Mouse (Mus musculus) adrenal gland, postnatal 25 days (tissue): ENCODE data around the gene Nrarp. TPM values are rescaled to one million over a fixed set of nuclear protein-coding genes. Genes with fewer than 3 reads are reported as not detected.

Experiments
- DNase-seq: peaks from one replicate; pipeline ENCODE4 v3.0.0; 2021; ENCODE audit warnings: mixed read lengths
- total RNA-seq: library from RNA; stranded (reverse); gene quantifications from 2 replicates; pipeline ENCODE4 v1.2.3, GENCODE M21; 2021

The Nrarp gene
- total RNA-seq, 1 experiment from 2014 or later: 4.0 TPM

DNA sequence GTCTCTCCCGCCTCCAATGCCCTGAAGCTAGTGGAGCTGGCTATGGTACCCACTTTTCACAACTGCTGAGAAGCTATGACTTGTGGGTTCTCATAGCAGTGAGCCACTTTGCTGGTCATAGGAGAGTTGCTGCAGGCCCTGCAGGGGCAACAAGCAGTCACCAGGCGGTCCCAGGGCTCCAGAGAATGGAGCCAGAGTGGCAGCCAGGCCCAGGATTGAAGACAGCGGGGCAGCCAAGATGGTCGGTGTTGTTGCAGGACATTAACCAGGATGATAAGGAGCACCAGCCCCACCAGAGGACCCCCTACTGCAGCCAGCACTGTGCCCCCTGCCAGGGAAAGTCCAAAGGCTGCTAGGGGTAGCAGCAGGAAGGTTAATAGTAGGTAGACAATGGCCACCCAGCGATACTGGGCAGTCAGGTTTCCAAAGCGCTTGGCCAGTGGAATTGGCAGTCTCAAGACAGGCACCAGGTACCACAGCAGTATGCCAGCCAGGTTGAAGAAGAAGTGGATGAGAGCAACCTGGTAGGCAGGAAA, 48.5 kb downstream of the Nrarp start:
- no peak for DNase-seq

DNA sequence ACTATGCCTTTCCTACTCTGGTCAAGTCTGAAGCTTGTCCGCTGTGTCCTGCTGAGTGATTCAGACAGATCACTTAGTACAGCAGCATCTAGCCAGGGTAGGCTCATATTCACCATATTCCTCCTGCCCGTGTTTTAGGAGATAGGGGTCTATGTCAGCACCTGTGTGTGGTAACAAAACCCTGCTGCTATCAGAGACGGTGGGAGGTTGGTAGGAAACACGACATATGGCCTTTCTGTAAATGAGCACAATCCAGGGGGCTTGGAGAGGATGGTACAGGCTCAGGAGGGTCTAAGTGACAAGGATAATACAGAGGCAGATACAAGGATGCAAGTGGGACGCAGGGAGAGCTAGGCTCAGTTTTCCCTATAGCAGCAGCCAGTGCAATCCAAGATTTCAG, 49.0 kb downstream of the Nrarp start:
- DNase-seq: no peak

DNA sequence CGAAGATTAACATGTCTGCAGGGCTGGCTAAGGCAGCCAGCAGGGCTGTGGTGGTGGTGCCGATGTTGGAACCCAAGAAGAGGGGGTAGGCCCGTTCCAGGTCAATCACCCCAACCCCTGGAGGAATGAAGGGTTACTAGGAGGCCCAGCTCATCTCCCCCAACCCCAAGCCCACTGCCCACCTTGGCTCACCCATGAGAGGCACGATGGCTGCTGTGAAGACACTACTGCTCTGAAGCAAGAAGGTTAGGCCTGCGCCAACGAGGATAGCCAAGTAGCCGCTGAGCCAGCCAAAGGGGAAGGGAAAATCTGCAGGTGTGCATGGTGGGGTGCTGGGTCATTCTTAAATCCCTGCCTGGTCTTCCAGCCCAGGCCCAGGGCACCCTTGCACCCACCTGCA, 50.0 kb downstream of the Nrarp start:
- no peak for DNase-seq

DNA sequence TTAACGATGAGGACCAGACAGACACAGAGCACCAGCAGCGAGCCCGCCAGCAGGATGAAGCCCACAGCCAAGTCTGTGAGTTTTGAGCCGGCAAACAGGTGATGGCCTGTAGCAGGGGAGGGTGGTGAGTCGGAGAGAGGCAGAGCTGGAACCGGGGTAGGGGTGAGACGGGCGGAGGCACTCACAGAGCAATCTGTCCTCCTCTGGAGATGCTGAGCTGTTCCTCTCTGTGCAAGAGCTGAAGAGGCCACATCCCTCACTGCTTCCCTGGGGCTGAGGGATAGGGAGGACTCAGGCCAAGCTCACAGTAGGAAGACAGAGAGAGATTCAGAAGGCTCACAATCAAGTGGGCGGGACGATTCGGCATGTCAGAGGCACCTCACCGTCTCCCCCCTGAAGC, 50.5 kb downstream of the Nrarp start:
- no peak for DNase-seq

Other genes with a start within 250 kb of the Nrarp start
- gene Arrdc1, start 245.5 kb upstream of the Nrarp start, total RNA-seq: 16.2 and 26.4 TPM in 2 replicates
- 21.3 and 26.6 TPM in 2 replicates for gene Zmynd19, start 231.0 kb upstream of the Nrarp start, total RNA-seq
- gene Dph7, start 218.4 kb upstream of the Nrarp start, total RNA-seq: 9.6 and 15.5 TPM in 2 replicates
- gene Mrpl41, start 205.7 kb upstream of the Nrarp start, total RNA-seq: 87.6 and 101 TPM in 2 replicates
- 74.0 and 81.1 TPM in 2 replicates for gene Pnpla7, start 204.7 kb upstream of the Nrarp start, total RNA-seq
- 49.8 and 51.3 TPM in 2 replicates for gene Nsmf, start 126.4 kb upstream of the Nrarp start, total RNA-seq
- gene Entpd8, start 100.5 kb upstream of the Nrarp start, total RNA-seq: 2.1 TPM in 1 of 2 replicates, not detected in the other
- not detected in 2 replicates for gene Noxa1, start 85.6 kb upstream of the Nrarp start, total RNA-seq
- 28.1 and 33.9 TPM in 2 replicates for gene Tor4a, start 16.1 kb downstream of the Nrarp start, total RNA-seq
- 61.8 and 66.9 TPM in 2 replicates for gene Nelfb, start 30.7 kb downstream of the Nrarp start, total RNA-seq
- gene Stpg3, start 33.9 kb downstream of the Nrarp start, total RNA-seq: not detected in 2 replicates
- 0.46 TPM in 1 of 2 replicates, not detected in the other for gene Fam166a, start 38.0 kb downstream of the Nrarp start, total RNA-seq
- 247 and 303 TPM in 2 replicates for gene Tubb4b, start 43.9 kb downstream of the Nrarp start, total RNA-seq
- gene Slc34a3, start 53.6 kb downstream of the Nrarp start, total RNA-seq: not detected in 2 replicates
- not detected in 2 replicates for gene Rnf224, start 56.0 kb downstream of the Nrarp start, total RNA-seq
- 7.4 and 7.9 TPM in 2 replicates for gene Rnf208, start 61.5 kb downstream of the Nrarp start, total RNA-seq
- not detected in 2 replicates for gene Cysrt1, start 61.7 kb downstream of the Nrarp start, total RNA-seq
- 3.5 and 8.1 TPM in 2 replicates for gene AL732309.1, start 66.1 kb downstream of the Nrarp start, total RNA-seq
- 32.3 and 48.8 TPM in 2 replicates for gene Tmem203, start 74.7 kb downstream of the Nrarp start, total RNA-seq
- 10.0 and 10.7 TPM in 2 replicates for gene Tprn, start 81.9 kb downstream of the Nrarp start, total RNA-seq
- gene Ssna1, start 91.7 kb downstream of the Nrarp start, total RNA-seq: 35.1 and 47.7 TPM in 2 replicates
- gene Anapc2, start 91.7 kb downstream of the Nrarp start, total RNA-seq: 70.9 and 95.1 TPM in 2 replicates
- gene Tmem210, start 107.4 kb downstream of the Nrarp start, total RNA-seq: not detected in 2 replicates
- not detected in 2 replicates for gene Lrrc26, start 109.2 kb downstream of the Nrarp start, total RNA-seq
- gene Grin1, start 138.4 kb downstream of the Nrarp start, total RNA-seq: 9.0 and 12.6 TPM in 2 replicates
- gene Man1b1, start 151.6 kb downstream of the Nrarp start, total RNA-seq: 53.6 and 57.9 TPM in 2 replicates
- gene Dpp7, start 175.6 kb downstream of the Nrarp start, total RNA-seq: 24.6 and 31.8 TPM in 2 replicates
- gene Uap1l1, start 184.9 kb downstream of the Nrarp start, total RNA-seq: 10.7 and 18.8 TPM in 2 replicates
- 1.6 and 2.1 TPM in 2 replicates for gene Sapcd2, start 191.6 kb downstream of the Nrarp start, total RNA-seq
- gene Entpd2, start 215.1 kb downstream of the Nrarp start, total RNA-seq: 2.4 and 3.7 TPM in 2 replicates
- gene Npdc1, start 218.6 kb downstream of the Nrarp start, total RNA-seq: 120 and 134 TPM in 2 replicates
- not detected in 2 replicates for gene Fut7, start 242.5 kb downstream of the Nrarp start, total RNA-seq
- 24.9 and 40.5 TPM in 2 replicates for gene Abca2, start 247.9 kb downstream of the Nrarp start, total RNA-seq